In genomic region chr7:39588037-39588436, GRCm38 (mm10) we compare ENCODE assay signal across 8 mouse cellular contexts.
DNase-seq lines count a peak whose midpoint lies in the region; ATAC-seq and TF ChIP-seq lines count a peak whose summit lies in the region.

No protein-coding gene starts in this region.

- peak overlapping the region; percentile 49 for H3K4me3 ChIP-seq in layer of hippocampus, adult 2 months
- H3K4me3 ChIP-seq in forebrain, embryonic 12.5 days (replicated peaks) = peak overlapping the region; percentile 51
- peak overlapping the region; percentile 28; the same call in 1 of the 2 replicates for H3K4me3 ChIP-seq in limb, embryonic 11.5 days (ENCODE audit: low read depth, low read length)
- H3K4me3 ChIP-seq in neural tube, embryonic 14.5 days (ENCODE audit: low read depth, low read length) = peak overlapping the region; percentile 34

- no peaks in the 10 kb centered on the region for H3K9me3 ChIP-seq in forebrain, embryonic 12.5 days
- H3K9me3 ChIP-seq in limb, embryonic 11.5 days (ENCODE audit: control insufficient read depth, low read length) = no peaks in the 10 kb centered on the region
- no peaks in the 10 kb centered on the region for H3K9me3 ChIP-seq in neural tube, embryonic 14.5 days (ENCODE audit: control insufficient read depth, low read length)

- H3K4me2 ChIP-seq in forebrain, embryonic 12.5 days = peak overlapping the region; percentile 58
- peak overlapping the region; percentile 49; the same call in 1 of the 2 replicates for H3K4me2 ChIP-seq in limb, embryonic 11.5 days (ENCODE audit: low read depth, severe bottlenecking)
- H3K4me2 ChIP-seq in neural tube, embryonic 14.5 days (ENCODE audit: low read depth, low read length) = peak overlapping the region; percentile 46

- intact Hi-C loops in left cerebral cortex, postnatal 10 days (cut with DNase I) = no loop called here

- H3K9ac ChIP-seq in forebrain, embryonic 12.5 days = no peak overlapping the region
- H3K9ac ChIP-seq in limb, embryonic 11.5 days (ENCODE audit: low read length) = no peak overlapping the region
- H3K9ac ChIP-seq in neural tube, embryonic 14.5 days (replicated peaks; ENCODE audit: low read depth, low read length) = 0 out of 2 replicates have a peak overlapping the region, but pooled peaks have one; percentile 58

- H3K27ac ChIP-seq in layer of hippocampus, adult 2 months = peak overlapping the region; percentile 78
- H3K27ac ChIP-seq in forebrain, embryonic 12.5 days = no peak overlapping the region
- H3K27ac ChIP-seq in limb, embryonic 11.5 days (replicated peaks; ENCODE audit: low read depth, low read length) = no peak overlapping the region
- 0 out of 2 replicates have a peak overlapping the region, but pooled peaks have one; percentile 48 for H3K27ac ChIP-seq in neural tube, embryonic 14.5 days (ENCODE audit: low read depth, low read length)

- H3K36me3 ChIP-seq in forebrain, embryonic 12.5 days (replicated peaks) = no peaks in the 10 kb centered on the region
- no peaks in the 10 kb centered on the region for H3K36me3 ChIP-seq in limb, embryonic 11.5 days (ENCODE audit: control insufficient read depth, insufficient read depth, low read length)
- H3K36me3 ChIP-seq in neural tube, embryonic 14.5 days (ENCODE audit: control insufficient read depth, insufficient read depth, low read length) = no peaks in the 10 kb centered on the region

- H3K27me3 ChIP-seq in forebrain, embryonic 12.5 days = no peaks in the 10 kb centered on the region
- no peaks in the 10 kb centered on the region for H3K27me3 ChIP-seq in limb, embryonic 11.5 days (ENCODE audit: control insufficient read depth, insufficient read depth, low read length)
- no peaks in the 10 kb centered on the region for H3K27me3 ChIP-seq in neural tube, embryonic 14.5 days (ENCODE audit: control insufficient read depth, insufficient read depth, low read length)

- 85% methylated on average over 1 of the region's 1 CpGs for whole genome bisulfite sequencing in forebrain, embryonic 12.5 days
- 88% methylated on average over 1 of the region's 1 CpGs for WGBS in limb, embryonic 11.5 days
- 95% methylated on average over 1 of the region's 1 CpGs for WGBS in neural tube, embryonic 14.5 days

- H3K4me1 ChIP-seq in forebrain, embryonic 12.5 days = no peaks in the 10 kb centered on the region
- H3K4me1 ChIP-seq in limb, embryonic 11.5 days (ENCODE audit: control insufficient read depth, insufficient read depth, low read length) = no peaks in the 10 kb centered on the region
- H3K4me1 ChIP-seq in neural tube, embryonic 14.5 days (ENCODE audit: control insufficient read depth, insufficient read depth, low read length) = no peaks in the 10 kb centered on the region

- ATAC-seq in forebrain, embryonic 12.5 days (ENCODE audit: low FRiP score) = no peak
- no peak for ATAC-seq in limb, embryonic 11.5 days (ENCODE audit: insufficient number of reproducible peaks, low FRiP score, low TSS enrichment, low read depth)
- peak; percentile 22; the same call in 1 of the 2 replicates for ATAC-seq in neural tube, embryonic 14.5 days (ENCODE audit: low read depth)
- no peak for ATAC-seq in monocyte, adult 5-6 weeks (replicated peaks; ENCODE audit: insufficient number of reproducible peaks, low FRiP score, low TSS enrichment, poor library complexity, severe bottlenecking)

- no peak for TF ChIP-seq CTCF in layer of hippocampus, adult 2 months (conservative IDR thresholded peaks at IDR 0.05)

- DNase-seq in layer of hippocampus, adult 2 months (ENCODE audit: low spot score in 2 of 2) = no peak
- DNase-seq in layer of hippocampus, adult 9-11 months = no peak
- no peak for DNase-seq in limb, embryonic 11.5 days (ENCODE audit: low spot score)
- DNase-seq in ovary, postnatal 14 days (ENCODE audit: low spot score) = no peak
- DNase-seq in left cerebral cortex, postnatal 10 days (ENCODE audit: extremely low spot score in 1 of 2, low spot score in 2 of 2) = no peak

Comparison
In these comparisons a context has a peak if more than half of its experiments do, and no peak if none do; other contexts are left out.
1. H3K27ac ChIP-seq: peak in layer of hippocampus, adult 2 months (single experiment) and neural tube, embryonic 14.5 days (single experiment); none in forebrain, embryonic 12.5 days (single experiment) and limb, embryonic 11.5 days (single experiment).
2. Peak in every context shown above with its lines, with median percentiles within 50 percentile points of each other: H3K4me3 ChIP-seq and H3K4me2 ChIP-seq.